Mouse (Mus musculus): ENCODE data around the gene Ecd.

GRCm38 (mm10) chr14:20379753-20380430, 32.0 kb upstream of the Ecd start:
- TF ChIP-seq EP300 (IDR thresholded peaks at IDR 0.05; ENCODE audit: insufficient read depth, low read depth, low read length) (no peak), CTCF (IDR thresholded peaks at IDR 0.05; ENCODE audit: low read depth, low read length) (no peak), POLR2A (IDR thresholded peaks at IDR 0.05; ENCODE audit: insufficient read depth, low read length) (no peak)

Measured in ES-Bruce4 (cell line).